7 mouse cellular contexts compared by ENCODE assay signal in genomic region chr11:80302536-80302935, GRCm38 (mm10). TPM values are rescaled to one million over a fixed set of nuclear protein-coding genes. Genes with fewer than 3 reads are reported as not detected.
DNase-seq lines count a peak whose midpoint lies in the region; ATAC-seq lines count a peak whose summit lies in the region.

No protein-coding gene starts in this region.

- intact Hi-C loops in left cerebral cortex, postnatal 25 days (cut with DNase I), result loop anchor here (5.0 kb wide), 1 partner anchor 50 kb away; no protein-coding TSS in a partner anchor

- no peaks in the 10 kb centered on the region for H3K36me3 ChIP-seq in embryonic facial prominence, embryonic 11.5 days (replicated peaks; ENCODE audit: control insufficient read depth, insufficient read depth, low read depth, low read length)

- H3K4me1 ChIP-seq in embryonic facial prominence, embryonic 11.5 days (ENCODE audit: control insufficient read depth, insufficient read depth, low read length), result 0 out of 2 replicates have a peak, but pooled peaks cover 5% of the 10 kb centered on the region

- H3K4me2 ChIP-seq in embryonic facial prominence, embryonic 11.5 days (ENCODE audit: low read depth, low read length), result peak overlapping the region; percentile 100

- peak; percentile 58 for DNase-seq in adrenal gland, postnatal 25 days
- DNase-seq in embryonic facial prominence, embryonic 11.5 days (ENCODE audit: low spot score), result peak; percentile 78
- DNase-seq in heart, adult 18-20 months, result peak; percentile 83
- peak; percentile 74 for DNase-seq in kidney, adult 11 months
- DNase-seq in left cerebral cortex, postnatal 25 days (ENCODE audit: low spot score in 2 of 2), result peak; percentile 78 to 92
- peak; percentile 83 for DNase-seq in mesoderm, embryonic 11.5 days (ENCODE audit: low read depth, low spot score)
- peak; percentile 77 to 85 for DNase-seq in right cerebral cortex, postnatal 36 days (ENCODE audit: low spot score in 2 of 2)

- ATAC-seq in embryonic facial prominence, embryonic 11.5 days (replicated peaks; ENCODE audit: insufficient number of reproducible peaks, low FRiP score, low TSS enrichment, low read depth), result 0 out of 2 replicates have a peak, but pooled peaks have one; percentile 57

- no peak overlapping the region for H3K9ac ChIP-seq in embryonic facial prominence, embryonic 11.5 days (replicated peaks; ENCODE audit: low read length)

- H3K27me3 ChIP-seq in embryonic facial prominence, embryonic 11.5 days (ENCODE audit: control insufficient read depth, insufficient read depth, low read length), result peaks cover 34% of the 10 kb centered on the region

- no peak overlapping the region for H3K27ac ChIP-seq in embryonic facial prominence, embryonic 11.5 days (replicated peaks; ENCODE audit: low read depth, low read length)

- peak overlapping the region; percentile 68 for H3K4me3 ChIP-seq in embryonic facial prominence, embryonic 11.5 days (ENCODE audit: low read depth, low read length)

- H3K9me3 ChIP-seq in embryonic facial prominence, embryonic 11.5 days (replicated peaks; ENCODE audit: control insufficient read depth, low read length), result no peaks in the 10 kb centered on the region

- WGBS in embryonic facial prominence, embryonic 11.5 days, result 5% methylated on average over 11 of the region's 11 CpGs

RNA-seq across cellular contexts. Expression of gene Rhbdl3, which starts 1.8 kb away (rescaled TPM):
- 3.3 and 3.8 TPM in 2 replicates for total RNA-seq in adrenal gland, postnatal 25 days (2021)
- polyA plus RNA-seq in embryonic facial prominence, embryonic 11.5 days (2014; fragmentation: Nextera tagmentation; extraction: Ambion mirVana), result 3.2 and 4.0 TPM in 2 replicates
- total RNA-seq in heart, adult 18-20 months (2021), result 1 to 10 TPM; 5.2 to 7.0 TPM
- total RNA-seq in left cerebral cortex, postnatal 25 days (2021), result 10 to 100 TPM; 28.5 to 29.7 TPM
